Mouse (Mus musculus): Measurements from ENCODE around the gene Pheta2.

Gene Pheta2

GRCm38 (mm10) chr15:82338593-82339112 lies at the start of gene Pheta2, which contains the start of the genes Naga and Smdt1:
Gene Pheta2 (plus strand): TSS chr15:82338942.
Gene Naga (minus strand): TSS chr15:82338925.
Gene Smdt1 (plus strand): TSS chr15:82338959.
- DNase-seq = peak; percentile 97 to 99

GRCm38 (mm10) chr15:82290252-82290651 lies 48.5 kb upstream of the Pheta2 start:
- no peak for DNase-seq

GRCm38 (mm10) chr15:82292851-82293250 lies 45.9 kb upstream of the Pheta2 start:
- DNase-seq = no peak

GRCm38 (mm10) chr15:82293271-82293711 lies 45.5 kb upstream of the Pheta2 start:
- DNase-seq = peak; percentile 11 to 12

GRCm38 (mm10) chr15:82294059-82294458 lies 44.7 kb upstream of the Pheta2 start:
- DNase-seq = no peak

- DNase-seq = peak in 1 of 2 experiments; percentile 25
Measured at GRCm38 (mm10) chr15:82298764-82299561, 39.8 kb upstream of the Pheta2 start, which contains the start of gene Wbp2nl. Gene Wbp2nl (plus strand): TSS chr15:82298954.

- DNase-seq = no peak
Measured at GRCm38 (mm10) chr15:82307107-82307506, 31.6 kb upstream of the Pheta2 start.

- no peak for DNase-seq
Measured at GRCm38 (mm10) chr15:82308416-82308815, 30.3 kb upstream of the Pheta2 start.

- DNase-seq = no peak
Measured at GRCm38 (mm10) chr15:82317839-82318238, 20.9 kb upstream of the Pheta2 start.

- DNase-seq = no peak
Measured at GRCm38 (mm10) chr15:82319613-82320012, 19.1 kb upstream of the Pheta2 start.

GRCm38 (mm10) chr15:82322195-82322594 lies 16.5 kb upstream of the Pheta2 start:
- DNase-seq = no peak

- DNase-seq = no peak
Measured at GRCm38 (mm10) chr15:82325382-82325781, 13.4 kb upstream of the Pheta2 start.

GRCm38 (mm10) chr15:82335194-82335593 lies 3.5 kb upstream of the Pheta2 start:
- no peak for DNase-seq

GRCm38 (mm10) chr15:82336629-82337028 lies 2.1 kb upstream of the Pheta2 start:
- DNase-seq = no peak

- no peak for DNase-seq
Measured at GRCm38 (mm10) chr15:82337875-82338274, 867 bp upstream of the Pheta2 start.

- DNase-seq = no peak
Measured at GRCm38 (mm10) chr15:82339150-82339549, 408 bp downstream of the Pheta2 start.

GRCm38 (mm10) chr15:82339634-82340254 lies 1.0 kb downstream of the Pheta2 start:
- DNase-seq = no peak

- no peak for DNase-seq
Measured at GRCm38 (mm10) chr15:82340414-82341035, 1.8 kb downstream of the Pheta2 start.

GRCm38 (mm10) chr15:82341036-82341501 lies 2.3 kb downstream of the Pheta2 start:
- peak in 1 of 2 experiments; percentile 71 for DNase-seq

- DNase-seq = no peak
Measured at GRCm38 (mm10) chr15:82341675-82342542, 3.2 kb downstream of the Pheta2 start.

GRCm38 (mm10) chr15:82342543-82342935 lies 3.8 kb downstream of the Pheta2 start:
- DNase-seq = no peak

All from kidney, postnatal 36 days (tissue).